Mouse (Mus musculus): ENCODE measurements at regions not wholly inside any gene's neighbourhood (a gene's known extent, or its start where the extent isn't known, plus 50 kb on each side); places are given as distances from the start of the nearest gene placed in this dataset.

DNA sequence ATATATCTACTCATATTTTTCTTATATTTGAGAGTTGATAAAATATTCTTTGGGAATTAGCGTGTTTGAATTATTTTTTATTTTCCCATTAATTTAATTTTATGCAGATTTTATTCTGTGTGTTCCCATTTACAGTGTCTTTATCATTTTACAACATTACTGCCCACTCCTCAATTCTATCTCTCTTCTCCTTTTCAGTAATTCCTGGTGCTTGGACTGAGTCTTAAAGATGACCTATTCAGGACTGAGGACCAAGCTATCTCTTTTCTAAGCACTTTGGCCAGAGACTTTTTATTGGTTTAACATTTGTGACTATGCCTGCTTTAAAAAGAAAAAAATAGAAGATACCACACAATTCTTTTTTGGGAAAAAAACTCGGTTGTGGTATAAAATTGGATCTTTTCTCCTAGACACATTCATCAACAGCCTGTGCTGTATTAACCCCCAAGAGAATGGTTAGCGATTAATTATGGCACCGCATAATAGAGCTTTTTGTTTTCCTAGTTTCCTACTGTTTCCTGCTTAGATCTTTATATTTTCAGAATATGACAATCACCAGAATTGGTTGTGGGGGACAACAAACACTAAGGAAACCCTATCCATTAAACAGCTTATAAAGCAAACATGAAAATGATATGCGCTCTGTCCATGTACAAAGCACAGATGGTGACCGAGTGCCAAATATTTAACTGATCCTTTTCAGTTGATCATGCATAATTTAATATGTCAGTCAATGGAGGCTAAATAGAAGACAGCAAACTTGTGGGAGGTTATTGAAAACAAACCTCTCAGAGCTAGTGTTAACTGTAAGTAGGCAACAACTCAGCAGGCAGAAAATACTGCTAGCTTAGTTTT is 286.3 kb downstream of the Slitrk6 start:
- H3K9me3 ChIP-seq (replicated peaks; ENCODE audit: control insufficient read depth, low read length): no peaks in the 10 kb centered on the region
- no peak for ATAC-seq (replicated peaks; ENCODE audit: extremely low read depth, insufficient read depth, low FRiP score)
- H3K4me3 ChIP-seq (ENCODE audit: low read length): no peak overlapping the region
- H3K4me2 ChIP-seq (ENCODE audit: low read depth, low read length): no peak overlapping the region
- WGBS: 74% methylated on average over 6 of the region's 6 CpGs
- H3K4me1 ChIP-seq (ENCODE audit: control insufficient read depth, insufficient read depth, low read length): no peaks in the 10 kb centered on the region
- H3K36me3 ChIP-seq (ENCODE audit: control insufficient read depth, insufficient read depth): no peaks in the 10 kb centered on the region
- H3K27me3 ChIP-seq (ENCODE audit: control insufficient read depth, insufficient read depth, low read length): no peaks in the 10 kb centered on the region
- H3K9ac ChIP-seq (ENCODE audit: low read length): no peak overlapping the region
- no peak overlapping the region for H3K27ac ChIP-seq (ENCODE audit: low read length)
